Mouse (Mus musculus) limb, embryonic 15.5 days (tissue): ENCODE results near the gene Mcl1. TPM values are rescaled to one million over a fixed set of nuclear protein-coding genes. Genes with fewer than 3 reads are reported as not detected.
A peak's percentile ranks its signal among the peaks of the same experiment; 100 is the strongest.

Experiments used
- ATAC-seq: fragments of 200-750 bp; cut with Nextera tagmentation; 2 replicates; pipeline ENCODE4 v1.8.0; 2017; ENCODE audit warnings: low read depth, moderate TSS enrichment; ENCODE audit not compliant: insufficient number of reproducible peaks, low FRiP score, low TSS enrichment
- H3K27ac ChIP-seq: fragments of 300-500 bp; sonication (generic); 2 replicates; pipeline ENCODE4 v1.5.1; 2015; ENCODE audit warnings: moderate library complexity, mild to moderate bottlenecking, inconsistent platforms
- H3K27me3 ChIP-seq: fragments of 300-500 bp; sonication (generic); 2 replicates; pipeline ENCODE4 v1.6.1; 2015; ENCODE audit warnings: inconsistent platforms
- H3K36me3 ChIP-seq: fragments of 300-500 bp; sonication (generic); 2 replicates; pipeline ENCODE4 v1.6.1; 2015; ENCODE audit warnings: inconsistent platforms
- H3K4me1 ChIP-seq: fragments of 300-500 bp; sonication (generic); 2 replicates; pipeline ENCODE4 v1.6.1; 2015; ENCODE audit warnings: inconsistent platforms
- H3K4me2 ChIP-seq: fragments of 300-500 bp; sonication (generic); 2 replicates; pipeline ENCODE4 v1.6.1; 2015; ENCODE audit warnings: mild to moderate bottlenecking, inconsistent platforms
- H3K4me3 ChIP-seq: fragments of 300-500 bp; sonication (generic); 2 replicates; pipeline ENCODE4 v1.5.1; 2015; ENCODE audit warnings: mild to moderate bottlenecking, inconsistent platforms
- H3K9ac ChIP-seq: fragments of 300-500 bp; sonication (generic); 2 replicates; pipeline ENCODE4 v1.6.1; 2015; ENCODE audit warnings: inconsistent platforms
- H3K9me3 ChIP-seq: fragments of 300-500 bp; sonication (generic); 2 replicates; pipeline ENCODE4 v1.6.1; 2016; ENCODE audit warnings: inconsistent platforms
- WGBS: fragments of 180-500 bp; shearing (Covaris S2); methylation state at CpG from one replicate; pipeline ENCODE4 v1.1.7; 2015; 5-methylcytosine and 5-hydroxymethylcytosine counted together
- polyA plus RNA-seq: library from polyadenylated mRNA; unstranded; fragments of >200 nt; fragmentation: Nextera tagmentation; extraction: Ambion mirVana; gene quantifications from 2 replicates; pipeline ENCODE4 v1.2.1, GENCODE M21; 2015

Gene Mcl1
- polyA plus RNA-seq, 1 experiment from 2014 or later, result 46.1 TPM

DNA sequence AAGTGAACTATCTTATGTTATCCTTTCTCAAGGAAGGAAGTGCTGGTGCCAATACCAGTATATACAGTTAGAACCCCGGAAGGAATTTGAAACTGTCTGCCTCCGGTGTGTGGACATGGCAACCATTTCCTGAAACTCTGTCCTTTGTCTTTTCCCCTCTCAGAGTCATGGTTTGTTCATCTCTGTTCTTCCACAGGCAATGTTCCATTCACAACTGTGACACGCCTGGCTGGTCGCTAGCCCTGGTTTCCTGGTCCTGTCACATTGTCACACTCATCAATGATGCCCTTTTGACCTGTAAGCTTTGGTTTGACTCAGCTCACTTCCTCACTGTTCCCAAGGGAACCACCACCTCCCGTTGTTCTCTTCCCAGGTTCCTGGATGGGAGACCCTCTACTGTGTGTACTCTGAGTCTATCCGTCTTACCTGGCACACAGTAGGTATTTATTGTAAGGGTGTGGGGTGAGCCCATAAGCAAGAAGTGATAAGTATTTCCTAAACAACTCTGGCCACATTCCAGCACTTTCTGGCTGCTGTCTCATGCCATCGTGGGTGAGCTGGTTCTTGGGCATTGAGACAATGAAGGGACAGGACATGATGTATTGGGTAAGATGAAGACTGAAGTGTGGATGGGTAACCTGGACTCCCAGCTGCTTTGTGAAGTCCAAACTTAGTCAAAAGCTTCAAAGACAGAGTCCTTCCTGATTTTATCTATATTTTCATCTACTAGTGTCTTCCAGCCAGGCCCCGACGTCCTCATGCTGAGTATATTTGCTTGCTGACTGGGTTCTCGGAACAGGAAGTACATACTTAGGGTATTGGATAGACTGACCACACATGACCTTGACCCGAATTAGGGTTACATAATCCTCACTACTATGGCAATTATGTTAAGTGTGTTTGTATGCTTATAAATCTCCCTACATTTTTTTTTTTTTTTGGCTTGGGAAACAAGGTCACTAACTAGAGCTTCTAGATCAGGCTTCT lies 35.5 kb downstream of the Mcl1 start:
- WGBS, result 77% methylated on average over 11 of the region's 11 CpGs
- no peak overlapping the region for H3K9ac ChIP-seq
- no peak for ATAC-seq
- H3K27ac ChIP-seq, result no peak overlapping the region
- peaks cover 12% of the 10 kb centered on the region; the same call in 1 of the 2 replicates for H3K4me1 ChIP-seq
- H3K9me3 ChIP-seq, result no peaks in the 10 kb centered on the region
- H3K4me2 ChIP-seq, result no peak overlapping the region
- H3K36me3 ChIP-seq, result no peaks in the 10 kb centered on the region
- no peaks in the 10 kb centered on the region for H3K27me3 ChIP-seq
- no peak overlapping the region for H3K4me3 ChIP-seq

DNA sequence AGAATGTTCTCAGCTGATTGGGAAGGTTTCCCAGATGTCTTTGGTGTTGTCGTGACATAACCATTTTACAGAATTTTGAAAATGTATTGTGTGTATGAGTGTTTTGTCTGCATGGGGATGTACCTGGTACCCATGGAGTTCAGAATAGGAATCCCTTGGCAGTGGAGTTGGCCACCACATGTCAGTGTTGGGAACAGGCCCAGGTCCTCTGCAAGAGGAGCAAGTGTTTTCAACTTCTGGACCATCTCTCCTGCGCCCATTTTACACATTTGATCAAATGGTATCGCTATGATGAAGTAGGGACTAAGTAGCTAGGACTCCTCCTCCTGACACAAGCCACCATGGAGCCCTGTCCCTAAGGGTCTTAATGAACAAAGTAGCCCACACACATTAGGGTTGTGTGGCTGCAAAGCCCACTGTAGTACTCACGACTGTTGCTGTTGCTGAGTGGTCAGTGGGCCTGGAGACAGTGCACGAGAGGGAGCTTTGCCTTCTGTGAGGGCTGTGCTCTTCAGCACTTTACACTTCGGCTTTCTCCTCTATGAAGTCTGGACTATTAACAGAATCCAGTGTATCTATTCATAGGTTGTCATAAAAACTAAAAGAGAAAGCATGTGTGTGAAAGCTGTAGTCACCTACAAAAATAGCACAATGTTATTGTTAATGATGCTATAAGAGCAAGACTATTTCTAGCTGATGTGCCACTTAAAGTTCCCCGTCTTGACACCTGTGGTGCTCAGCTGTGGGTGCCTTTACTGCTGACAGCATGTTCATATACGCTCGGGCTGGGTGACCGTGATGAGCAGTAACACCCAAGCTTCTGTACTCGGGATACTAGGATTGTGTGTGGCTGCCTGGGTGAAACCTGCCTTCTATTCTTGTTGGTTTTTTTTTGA lies 36.5 kb downstream of the Mcl1 start:
- no peaks in the 10 kb centered on the region for H3K9me3 ChIP-seq
- no peak overlapping the region for H3K4me2 ChIP-seq
- H3K4me1 ChIP-seq, result peaks cover 5% of the 10 kb centered on the region; the same call in 1 of the 2 replicates
- no peaks in the 10 kb centered on the region for H3K36me3 ChIP-seq
- H3K9ac ChIP-seq, result no peak overlapping the region
- no peak overlapping the region for H3K4me3 ChIP-seq
- 84% methylated on average over 11 of the region's 11 CpGs for WGBS
- no peak overlapping the region for H3K27ac ChIP-seq
- H3K27me3 ChIP-seq, result no peaks in the 10 kb centered on the region
- ATAC-seq, result no peak

DNA sequence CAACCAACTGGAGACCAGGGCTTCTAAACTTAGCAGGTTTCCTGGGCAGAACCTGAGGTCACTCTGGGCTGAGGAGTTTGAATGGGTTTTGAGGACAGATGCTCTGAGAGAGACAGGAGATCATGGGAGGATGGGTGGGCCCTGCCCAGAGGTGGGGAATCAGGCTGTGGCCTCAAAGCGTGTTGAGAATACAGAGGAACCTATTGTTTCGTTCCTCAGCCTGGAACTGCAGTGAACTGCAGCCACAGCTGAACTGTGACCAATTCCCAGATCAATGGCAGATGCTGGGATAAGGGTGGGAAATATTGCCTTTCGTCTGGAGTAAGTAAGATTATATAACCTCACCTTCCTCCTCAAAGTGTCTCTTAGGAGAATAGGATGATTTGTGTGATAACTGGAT lies 37.2 kb downstream of the Mcl1 start:
- no peaks in the 10 kb centered on the region for H3K27me3 ChIP-seq
- WGBS, result 58% methylated on average over 3 of the region's 3 CpGs
- H3K9me3 ChIP-seq, result no peaks in the 10 kb centered on the region
- peaks cover 7% of the 10 kb centered on the region; the same call in 1 of the 2 replicates for H3K4me1 ChIP-seq
- no peaks in the 10 kb centered on the region for H3K36me3 ChIP-seq
- H3K9ac ChIP-seq, result no peak overlapping the region
- ATAC-seq, result no peak
- no peak overlapping the region for H3K27ac ChIP-seq
- no peak overlapping the region for H3K4me3 ChIP-seq
- H3K4me2 ChIP-seq, result no peak overlapping the region

- H3K27me3 ChIP-seq, result no peaks in the 10 kb centered on the region
- H3K36me3 ChIP-seq, result no peaks in the 10 kb centered on the region
- no peak overlapping the region for H3K4me3 ChIP-seq
- no peak overlapping the region for H3K27ac ChIP-seq
- peaks cover 13% of the 10 kb centered on the region for H3K4me1 ChIP-seq
- no peak overlapping the region for H3K4me2 ChIP-seq
- WGBS, result 31% methylated on average over 7 of the region's 7 CpGs
- H3K9ac ChIP-seq, result no peak overlapping the region
- H3K9me3 ChIP-seq, result no peaks in the 10 kb centered on the region
- ATAC-seq, result no peak
Observed at GRCm38 (mm10) chr3:95696360-95696759, 37.8 kb downstream of the Mcl1 start.

DNA sequence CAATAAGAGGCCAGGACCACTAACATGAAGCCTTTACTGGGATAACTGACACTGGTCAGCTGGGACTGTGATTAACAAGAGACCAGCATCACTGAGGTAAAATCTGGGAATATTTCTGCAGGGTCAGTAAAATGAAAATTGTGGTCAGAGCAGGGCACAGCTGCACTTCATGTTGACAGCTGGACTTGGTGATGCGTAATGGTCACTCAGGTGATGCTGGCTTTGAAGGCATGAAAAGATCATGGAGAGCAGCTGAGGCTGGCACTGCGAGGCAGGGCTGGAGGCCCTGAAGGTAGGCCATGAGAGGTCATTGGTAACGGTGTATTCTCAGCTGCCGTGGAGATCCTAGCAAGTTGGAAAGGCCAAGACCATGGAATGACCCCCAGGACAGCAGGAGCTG lies 39.7 kb downstream of the Mcl1 start:
- no peak overlapping the region for H3K27ac ChIP-seq
- H3K27me3 ChIP-seq, result no peaks in the 10 kb centered on the region
- no peak overlapping the region for H3K4me3 ChIP-seq
- WGBS, result 97% methylated on average over 4 of the region's 4 CpGs
- no peaks in the 10 kb centered on the region for H3K9me3 ChIP-seq
- peaks cover 23% of the 10 kb centered on the region for H3K4me1 ChIP-seq
- H3K36me3 ChIP-seq, result no peaks in the 10 kb centered on the region
- H3K9ac ChIP-seq, result no peak overlapping the region
- ATAC-seq, result no peak
- no peak overlapping the region for H3K4me2 ChIP-seq

- WGBS, result 67% methylated on average over 6 of the region's 6 CpGs
- Histone ChIP-seq H3K4me3 (no peak overlapping the region), H3K36me3 (no peaks in the 10 kb centered on the region), H3K9me3 (no peaks in the 10 kb centered on the region), H3K9ac (no peak overlapping the region), H3K27me3 (no peaks in the 10 kb centered on the region), H3K27ac (no peak overlapping the region), H3K4me1 (peaks cover 23% of the 10 kb centered on the region), H3K4me2 (no peak overlapping the region)
- no peak for ATAC-seq
Observed at GRCm38 (mm10) chr3:95700233-95700681, 41.7 kb downstream of the Mcl1 start.

DNA sequence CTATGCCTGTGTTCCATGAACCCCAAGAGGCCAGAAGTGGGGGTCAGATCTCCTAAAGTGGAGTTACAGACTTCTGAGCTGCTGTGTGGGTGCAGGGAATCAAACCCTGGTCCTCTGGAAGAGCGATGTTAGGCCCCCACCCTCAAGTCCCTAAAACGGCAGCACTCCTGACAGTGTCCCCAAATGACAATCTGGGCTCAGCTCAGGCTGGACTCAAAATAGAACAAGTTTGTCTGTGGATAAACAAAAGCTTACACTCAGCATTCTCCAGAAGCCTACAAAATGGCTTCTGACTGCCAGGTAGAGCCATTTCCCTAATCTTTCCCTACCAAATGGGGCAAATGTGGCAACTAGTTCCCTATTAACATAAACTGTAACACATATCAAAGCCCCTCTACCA lies 42.5 kb downstream of the Mcl1 start:
- Histone ChIP-seq H3K36me3 (no peaks in the 10 kb centered on the region), H3K9ac (no peak overlapping the region), H3K4me2 (no peak overlapping the region), H3K27ac (peak overlapping the region; percentile 66; the same call in 1 of the 2 replicates), H3K4me3 (no peak overlapping the region), H3K27me3 (no peaks in the 10 kb centered on the region), H3K4me1 (peaks cover 22% of the 10 kb centered on the region), H3K9me3 (no peaks in the 10 kb centered on the region)
- 83% methylated on average over 2 of the region's 2 CpGs for WGBS
- no peak for ATAC-seq

- Histone ChIP-seq H3K27me3 (no peaks in the 10 kb centered on the region), H3K9ac (0 out of 2 replicates have a peak overlapping the region, but pooled peaks have one; percentile 11), H3K27ac (peak overlapping the region; percentile 66), H3K4me3 (peak overlapping the region; percentile 31), H3K9me3 (no peaks in the 10 kb centered on the region), H3K4me2 (peak overlapping the region; percentile 58), H3K36me3 (no peaks in the 10 kb centered on the region), H3K4me1 (peaks cover 18% of the 10 kb centered on the region)
- ATAC-seq, result peak; percentile 88
- WGBS, result 4% methylated on average over 24 of the region's 24 CpGs
Observed at GRCm38 (mm10) chr3:95701877-95702540, 43.4 kb downstream of the Mcl1 start.

DNA sequence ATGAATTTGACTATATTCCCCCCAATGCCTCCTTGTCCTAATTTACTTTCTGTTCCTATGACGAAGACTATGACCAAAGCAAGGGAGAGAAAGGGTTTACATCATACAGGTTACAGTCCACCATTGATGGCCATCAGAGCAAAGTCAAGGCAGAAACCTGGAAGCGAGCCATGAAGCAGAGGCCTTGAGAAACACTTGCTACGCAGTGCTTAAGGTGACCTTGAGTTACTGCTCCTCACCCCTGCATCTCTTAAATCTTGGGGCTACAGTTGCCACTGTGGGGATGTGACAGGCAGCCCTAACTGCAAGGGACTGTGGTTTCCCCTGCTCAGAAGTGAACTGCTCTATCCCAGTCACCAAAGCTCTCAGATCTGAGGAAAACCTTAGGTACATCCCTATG lies 44.7 kb downstream of the Mcl1 start:
- Histone ChIP-seq H3K4me2 (no peak overlapping the region), H3K36me3 (no peaks in the 10 kb centered on the region), H3K4me1 (peaks cover 20% of the 10 kb centered on the region), H3K9ac (no peak overlapping the region), H3K4me3 (no peak overlapping the region), H3K27ac (no peak overlapping the region), H3K27me3 (no peaks in the 10 kb centered on the region), H3K9me3 (no peaks in the 10 kb centered on the region)
- no peak for ATAC-seq
- 92% methylated on average over 3 of the region's 3 CpGs for WGBS

DNA sequence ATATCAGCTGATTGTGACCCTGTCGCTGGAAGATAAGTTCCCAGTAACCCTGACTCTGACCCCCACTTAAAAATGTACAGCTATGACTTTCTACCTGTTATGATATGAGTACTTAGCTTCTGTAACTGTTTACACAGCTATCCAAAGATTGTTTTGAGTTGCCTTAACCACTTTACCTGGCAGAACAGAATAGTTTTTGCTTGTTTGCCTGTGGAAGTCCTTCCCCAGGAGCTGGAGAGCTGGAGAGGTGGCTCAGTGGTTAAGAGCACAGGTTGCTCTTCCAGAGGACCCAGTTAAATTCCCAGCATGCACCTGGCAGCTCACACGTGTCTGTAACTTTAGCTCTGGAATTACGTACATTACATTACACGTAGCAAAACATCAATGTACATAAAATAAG lies 46.0 kb downstream of the Mcl1 start:
- no peaks in the 10 kb centered on the region for H3K36me3 ChIP-seq
- H3K4me2 ChIP-seq, result no peak overlapping the region
- no peaks in the 10 kb centered on the region for H3K9me3 ChIP-seq
- H3K27ac ChIP-seq, result no peak overlapping the region
- 88% methylated on average over 4 of the region's 4 CpGs for WGBS
- no peak for ATAC-seq
- H3K4me3 ChIP-seq, result no peak overlapping the region
- no peak overlapping the region for H3K9ac ChIP-seq
- no peaks in the 10 kb centered on the region for H3K27me3 ChIP-seq
- H3K4me1 ChIP-seq, result peaks cover 20% of the 10 kb centered on the region

GRCm38 (mm10) chr3:95706273-95706672 lies 47.7 kb downstream of the Mcl1 start:
- Histone ChIP-seq H3K9ac (no peak overlapping the region), H3K4me3 (no peak overlapping the region), H3K4me2 (no peak overlapping the region), H3K4me1 (peaks cover 13% of the 10 kb centered on the region), H3K27ac (no peak overlapping the region), H3K27me3 (no peaks in the 10 kb centered on the region), H3K9me3 (no peaks in the 10 kb centered on the region), H3K36me3 (no peaks in the 10 kb centered on the region)
- ATAC-seq, result no peak
- 86% methylated on average over 4 of the region's 4 CpGs for WGBS
